Mouse (Mus musculus): Measurements from ENCODE around the gene Gpr135.

The Gpr135 gene

DNA sequence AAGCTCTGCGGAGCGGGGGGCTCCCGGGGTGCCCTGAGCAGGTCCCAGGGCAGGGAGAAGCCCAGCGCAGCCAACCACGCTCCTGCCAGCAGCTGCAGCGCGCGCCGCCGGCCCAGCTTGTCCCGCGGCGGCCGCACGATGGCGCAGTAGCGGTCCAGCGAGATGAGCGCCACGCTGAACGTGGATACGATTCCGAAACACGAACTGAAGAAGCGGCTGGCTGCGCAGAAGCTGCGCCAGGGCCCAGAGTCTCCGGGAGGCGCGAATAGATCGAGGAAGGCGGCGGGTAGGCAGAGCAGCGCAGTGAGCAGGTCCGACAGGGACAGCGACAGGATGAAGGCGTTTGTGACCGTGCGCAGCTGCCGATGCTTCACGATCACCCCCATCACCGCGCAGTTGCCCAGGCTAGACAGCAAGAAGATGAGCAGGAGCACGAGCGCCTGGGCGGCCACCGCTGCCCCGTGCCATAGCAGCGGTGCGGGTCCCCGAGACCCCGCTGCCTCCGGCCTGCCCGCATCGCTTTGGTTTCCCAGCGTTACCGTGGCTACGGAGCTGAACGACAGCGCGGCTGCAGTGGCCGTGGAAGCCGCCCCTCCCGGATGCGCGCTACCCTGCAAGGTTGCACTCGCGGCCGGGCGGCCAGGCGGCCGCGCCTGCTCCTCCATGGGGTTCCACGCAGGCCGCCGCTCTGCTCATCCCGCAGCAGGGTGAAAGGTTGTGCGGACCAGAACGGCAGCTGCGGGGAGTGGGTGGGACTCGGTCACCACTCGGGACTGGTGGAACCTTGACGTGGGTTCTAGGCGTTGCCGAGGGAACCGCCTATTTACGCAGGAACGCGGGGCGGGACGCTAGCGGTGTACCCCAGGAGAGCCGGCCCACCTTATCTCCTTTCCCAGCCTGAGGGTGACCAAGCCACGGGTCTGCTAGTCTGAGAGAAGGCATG lies at the start of gene Gpr135:
Gene Gpr135, minus strand, starts transcription at position 799 of the 943 bp plus-strand sequence.
- Histone ChIP-seq H3K9me3 (ENCODE audit: low read length) (peaks cover 3% of the 10 kb centered on the region; the same call in 1 of the 2 replicates), H3K4me3 (replicated peaks; ENCODE audit: low read length) (peak within 1 kb of the TSS; percentile 94), H3K27me3 (ENCODE audit: insufficient read depth, low read length) (peaks cover 32% of the 10 kb centered on the region), H3K36me3 (ENCODE audit: insufficient read depth, low read length) (no peaks in the 10 kb centered on the region), H3K4me1 (replicated peaks; ENCODE audit: low read depth, low read length) (peaks cover 10% of the 10 kb centered on the region)
- TF ChIP-seq POU5F1 (IDR thresholded peaks at IDR 0.05; ENCODE audit: borderline replicate concordance, low read length), result no peak
- TF ChIP-seq NANOG (IDR thresholded peaks at IDR 0.05; ENCODE audit: borderline replicate concordance, low read length), result no peak
- no peak for TF ChIP-seq CTCF (conservative IDR thresholded peaks at IDR 0.05; ENCODE audit: low read length)

DNA sequence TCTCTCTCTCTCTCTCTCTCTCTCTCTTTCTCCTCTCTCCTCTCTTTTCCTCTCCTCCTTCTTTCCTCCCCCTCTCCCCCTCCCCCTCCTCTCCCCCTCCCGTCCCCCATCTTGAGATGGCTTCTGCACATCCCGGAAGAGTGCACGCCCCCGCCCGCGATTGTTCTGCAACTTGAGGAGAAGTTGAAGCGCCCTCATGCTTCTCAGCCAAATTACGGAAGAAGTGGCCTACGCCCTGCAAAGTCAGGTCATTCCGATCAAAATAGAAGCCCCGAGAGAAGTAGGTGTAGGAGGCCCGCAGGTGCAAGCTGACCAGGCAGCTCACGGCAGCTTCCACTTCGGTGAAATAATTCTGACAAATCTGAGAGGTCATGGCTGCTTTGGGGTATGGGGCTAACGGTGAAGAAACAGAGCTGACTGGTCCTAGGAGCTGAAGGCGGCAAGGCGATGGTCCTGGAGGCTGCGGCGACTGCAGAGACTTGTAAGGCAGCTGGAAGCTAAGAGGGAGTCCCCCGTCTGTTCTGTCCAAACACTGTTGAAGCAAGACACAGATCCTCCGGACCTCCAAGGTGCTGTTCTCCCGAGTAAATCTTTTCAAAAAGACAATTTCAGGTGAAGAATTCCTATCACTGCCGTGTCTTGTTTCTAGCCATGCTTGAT lies 44.9 kb upstream of the Gpr135 start:
- Histone ChIP-seq H3K36me3 (ENCODE audit: insufficient read depth, low read length) (no peaks in the 10 kb centered on the region), H3K4me1 (replicated peaks; ENCODE audit: low read depth, low read length) (peaks cover 33% of the 10 kb centered on the region), H3K9me3 (ENCODE audit: low read length) (no peaks in the 10 kb centered on the region), H3K27me3 (ENCODE audit: insufficient read depth, low read length) (no peaks in the 10 kb centered on the region), H3K4me3 (replicated peaks; ENCODE audit: low read length) (peak overlapping the region; percentile 60)
- TF ChIP-seq CTCF (conservative IDR thresholded peaks at IDR 0.05; ENCODE audit: low read length), result no peak
- no peak for TF ChIP-seq POU5F1 (IDR thresholded peaks at IDR 0.05; ENCODE audit: borderline replicate concordance, low read length)
- TF ChIP-seq NANOG (IDR thresholded peaks at IDR 0.05; ENCODE audit: borderline replicate concordance, low read length), result no peak

DNA sequence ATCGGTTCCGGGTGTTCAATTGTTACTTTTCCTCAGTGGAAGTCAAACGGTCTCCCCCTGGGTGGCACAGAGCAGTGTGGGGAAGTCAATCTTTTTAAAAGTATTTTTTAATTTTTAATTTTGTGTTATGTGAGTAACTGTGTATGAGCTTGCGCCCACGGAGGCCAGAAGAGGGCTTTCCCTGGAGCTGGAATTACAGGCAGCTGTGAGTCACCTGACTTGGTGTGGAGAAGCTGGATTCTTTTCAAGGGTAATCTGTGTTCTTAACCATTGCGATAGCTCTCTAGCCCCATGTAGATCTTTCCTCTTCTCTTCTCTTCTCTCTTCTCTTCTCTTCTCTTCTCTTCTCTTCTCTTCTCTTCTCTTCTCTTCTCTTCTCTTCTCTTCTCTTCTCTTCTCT lies 44.2 kb upstream of the Gpr135 start:
- TF ChIP-seq NANOG (IDR thresholded peaks at IDR 0.05; ENCODE audit: borderline replicate concordance, low read length), result no peak
- TF ChIP-seq CTCF (conservative IDR thresholded peaks at IDR 0.05; ENCODE audit: low read length), result no peak
- no peak for TF ChIP-seq POU5F1 (IDR thresholded peaks at IDR 0.05; ENCODE audit: borderline replicate concordance, low read length)
- Histone ChIP-seq H3K27me3 (ENCODE audit: insufficient read depth, low read length) (no peaks in the 10 kb centered on the region), H3K9me3 (ENCODE audit: low read length) (no peaks in the 10 kb centered on the region), H3K4me1 (replicated peaks; ENCODE audit: low read depth, low read length) (peaks cover 33% of the 10 kb centered on the region), H3K4me3 (replicated peaks; ENCODE audit: low read length) (no peak overlapping the region), H3K36me3 (ENCODE audit: insufficient read depth, low read length) (no peaks in the 10 kb centered on the region)

DNA sequence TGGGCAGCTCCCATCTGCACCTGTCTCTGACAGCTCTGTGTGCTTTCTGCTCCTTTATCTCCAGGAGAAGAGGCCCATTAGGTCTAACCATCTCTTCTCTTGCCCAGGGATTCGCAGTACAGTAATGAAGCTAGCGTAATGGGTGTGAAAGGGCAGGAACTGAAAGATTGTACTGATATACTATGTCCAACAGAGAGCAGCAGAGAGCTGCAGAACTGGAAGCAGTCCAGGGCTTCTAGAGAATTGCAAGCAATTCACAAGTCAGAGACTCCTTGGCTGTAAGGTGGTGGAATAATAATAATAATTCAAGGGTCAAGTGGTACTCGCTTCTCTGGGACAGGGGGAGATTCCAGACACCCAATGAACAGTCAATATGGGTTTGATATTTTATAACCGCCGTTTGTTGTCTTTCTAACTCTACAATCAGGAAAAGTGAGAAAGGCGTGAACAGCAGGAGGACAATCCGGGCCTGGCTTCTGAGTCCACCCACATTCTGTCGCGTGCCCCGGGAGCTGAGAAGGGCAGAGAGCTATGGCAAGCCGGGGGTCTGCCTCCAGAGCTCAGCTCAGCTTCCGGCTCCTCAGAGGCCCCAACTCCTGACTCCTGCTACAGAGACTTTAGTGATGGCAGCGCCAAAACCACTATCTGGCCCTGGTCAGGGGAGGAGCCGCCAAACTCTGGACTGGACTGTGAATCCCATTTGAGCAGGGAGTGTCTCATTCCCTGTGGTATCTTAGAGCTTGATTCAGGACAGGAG lies 33.8 kb upstream of the Gpr135 start:
- peaks cover 16% of the 10 kb centered on the region for H3K4me1 ChIP-seq (replicated peaks; ENCODE audit: low read depth, low read length)

DNA sequence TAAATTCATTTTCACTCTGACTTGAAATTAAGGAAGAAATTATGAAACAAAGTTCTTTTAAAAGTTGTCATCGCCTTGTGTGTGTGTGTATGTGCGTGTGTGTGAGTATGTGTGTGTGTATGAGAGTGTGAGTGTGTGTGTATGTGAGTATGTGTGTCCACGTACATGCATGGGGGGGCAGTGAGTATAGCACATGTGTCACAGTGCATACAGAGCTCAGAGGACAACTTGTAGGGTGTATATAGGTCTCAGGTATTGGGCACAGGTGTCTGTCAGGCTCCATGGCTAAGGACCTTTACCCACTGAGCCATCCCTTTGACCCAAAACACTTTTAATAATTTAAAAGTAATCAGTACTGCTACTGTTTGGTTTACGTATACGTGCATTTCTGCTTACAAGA lies 33.1 kb upstream of the Gpr135 start:
- Histone ChIP-seq H3K27me3 (ENCODE audit: insufficient read depth, low read length) (no peaks in the 10 kb centered on the region), H3K4me1 (replicated peaks; ENCODE audit: low read depth, low read length) (peaks cover 16% of the 10 kb centered on the region), H3K36me3 (ENCODE audit: insufficient read depth, low read length) (peaks cover 17% of the 10 kb centered on the region), H3K4me3 (replicated peaks; ENCODE audit: low read length) (no peak overlapping the region), H3K9me3 (ENCODE audit: low read length) (no peaks in the 10 kb centered on the region)
- no peak for TF ChIP-seq POU5F1 (IDR thresholded peaks at IDR 0.05; ENCODE audit: borderline replicate concordance, low read length)

More for the DNA sequence above, 33.8 kb upstream of the Gpr135 start:
- Histone ChIP-seq H3K36me3 (ENCODE audit: insufficient read depth, low read length) (peaks cover 14% of the 10 kb centered on the region), H3K27me3 (ENCODE audit: insufficient read depth, low read length) (no peaks in the 10 kb centered on the region), H3K9me3 (ENCODE audit: low read length) (no peaks in the 10 kb centered on the region), H3K4me3 (replicated peaks; ENCODE audit: low read length) (no peak overlapping the region)
- TF ChIP-seq NANOG (IDR thresholded peaks at IDR 0.05; ENCODE audit: borderline replicate concordance, low read length), result no peak
- peak; percentile 65 for TF ChIP-seq CTCF (conservative IDR thresholded peaks at IDR 0.05; ENCODE audit: low read length)
- TF ChIP-seq POU5F1 (IDR thresholded peaks at IDR 0.05; ENCODE audit: borderline replicate concordance, low read length), result no peak

DNA sequence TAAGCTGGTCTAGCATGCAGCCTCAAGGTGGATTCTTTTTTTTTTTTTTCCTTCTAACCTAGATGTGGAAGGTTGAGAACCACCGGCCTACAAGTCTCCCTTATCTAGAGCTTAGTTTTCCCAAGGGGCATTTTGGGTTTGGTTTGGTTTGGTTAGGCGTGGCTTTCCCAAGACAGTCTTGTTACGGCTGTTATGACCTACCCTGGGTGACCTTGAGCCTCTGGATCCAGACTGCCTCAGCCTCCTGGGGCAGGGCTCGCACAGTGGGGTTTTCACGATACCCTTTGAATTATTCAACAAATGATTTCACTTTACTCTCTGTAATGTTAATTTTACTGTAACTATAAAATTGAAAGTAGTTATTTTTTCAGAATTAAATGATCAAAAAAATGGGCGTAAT lies 31.9 kb upstream of the Gpr135 start:
- H3K4me3 ChIP-seq (replicated peaks; ENCODE audit: low read length), result no peak overlapping the region
- TF ChIP-seq NANOG (IDR thresholded peaks at IDR 0.05; ENCODE audit: borderline replicate concordance, low read length), result no peak
- no peaks in the 10 kb centered on the region for H3K9me3 ChIP-seq (ENCODE audit: low read length)
- no peaks in the 10 kb centered on the region for H3K27me3 ChIP-seq (ENCODE audit: insufficient read depth, low read length)
- peaks cover 16% of the 10 kb centered on the region for H3K4me1 ChIP-seq (replicated peaks; ENCODE audit: low read depth, low read length)
- H3K36me3 ChIP-seq (ENCODE audit: insufficient read depth, low read length), result peaks cover 23% of the 10 kb centered on the region

DNA sequence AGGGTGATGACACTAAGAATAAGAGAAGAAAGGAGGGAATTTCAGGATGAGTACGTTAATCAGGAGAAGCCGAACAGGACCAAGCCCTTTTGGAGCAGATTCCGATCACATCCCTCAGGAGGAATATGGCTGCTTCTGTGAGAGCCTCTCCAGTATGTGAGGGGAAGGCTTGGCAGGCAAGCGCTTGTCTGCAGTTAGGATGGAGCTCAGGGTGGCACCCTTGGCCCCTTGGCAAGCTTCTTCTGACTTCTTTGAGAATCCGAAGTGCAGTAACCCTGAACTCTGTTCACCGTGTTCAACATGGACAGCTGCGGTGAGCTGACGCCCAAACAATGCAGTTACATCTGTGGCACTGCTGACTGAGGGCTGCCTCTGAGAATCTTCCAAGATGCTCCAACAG lies 26.0 kb upstream of the Gpr135 start:
- no peak overlapping the region for H3K4me3 ChIP-seq (replicated peaks; ENCODE audit: low read length)
- peaks cover 79% of the 10 kb centered on the region for H3K36me3 ChIP-seq (ENCODE audit: insufficient read depth, low read length)
- TF ChIP-seq NANOG (IDR thresholded peaks at IDR 0.05; ENCODE audit: borderline replicate concordance, low read length) (no peak), POU5F1 (IDR thresholded peaks at IDR 0.05; ENCODE audit: borderline replicate concordance, low read length) (no peak), CTCF (conservative IDR thresholded peaks at IDR 0.05; ENCODE audit: low read length) (no peak)

DNA sequence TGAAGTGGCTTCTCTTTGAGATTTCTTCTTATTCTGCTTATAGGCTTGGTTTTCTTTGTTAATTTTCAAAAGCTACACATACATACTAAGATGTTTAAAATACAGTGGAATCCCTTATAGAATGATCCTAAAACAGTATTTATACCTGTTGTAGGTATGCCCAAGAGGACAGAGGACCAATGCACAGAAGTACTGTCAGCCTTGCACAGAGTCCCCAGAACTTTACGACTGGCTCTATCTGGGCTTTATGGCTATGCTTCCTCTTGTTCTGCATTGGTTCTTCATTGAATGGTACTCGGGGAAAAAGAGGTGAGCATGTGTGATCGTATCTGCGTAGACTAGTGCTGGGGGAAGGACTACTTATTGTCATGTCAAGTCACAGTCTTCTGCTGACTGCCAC lies 18.9 kb upstream of the Gpr135 start:
- Histone ChIP-seq H3K36me3 (ENCODE audit: insufficient read depth, low read length) (peaks cover 46% of the 10 kb centered on the region), H3K9me3 (ENCODE audit: low read length) (no peaks in the 10 kb centered on the region), H3K27me3 (ENCODE audit: insufficient read depth, low read length) (no peaks in the 10 kb centered on the region), H3K4me3 (replicated peaks; ENCODE audit: low read length) (no peak overlapping the region), H3K4me1 (replicated peaks; ENCODE audit: low read depth, low read length) (peaks cover 26% of the 10 kb centered on the region)
- no peak for TF ChIP-seq NANOG (IDR thresholded peaks at IDR 0.05; ENCODE audit: borderline replicate concordance, low read length)
- no peak for TF ChIP-seq POU5F1 (IDR thresholded peaks at IDR 0.05; ENCODE audit: borderline replicate concordance, low read length)
- no peak for TF ChIP-seq CTCF (conservative IDR thresholded peaks at IDR 0.05; ENCODE audit: low read length)

More for the DNA sequence above, 26.0 kb upstream of the Gpr135 start:
- no peaks in the 10 kb centered on the region for H3K4me1 ChIP-seq (replicated peaks; ENCODE audit: low read depth, low read length)
- no peaks in the 10 kb centered on the region for H3K9me3 ChIP-seq (ENCODE audit: low read length)
- H3K27me3 ChIP-seq (ENCODE audit: insufficient read depth, low read length), result no peaks in the 10 kb centered on the region
